Mouse (Mus musculus) layer of hippocampus, postnatal 25 days (tissue): ENCODE measurements around the gene Mief1. TPM values are rescaled to one million over a fixed set of nuclear protein-coding genes. Genes with fewer than 3 reads are reported as not detected.
A peak's percentile ranks its signal among the peaks of the same experiment; 100 is the strongest.

Experiments used
- DNase-seq, 2 experiments: peaks; one replicate each; pipeline ENCODE4 v3.0.0; 2022; ENCODE audit warnings: mixed read lengths in 2 of 2, low spot score in 1 of 2; ENCODE audit errors: extremely low spot score in 1 of 2
- total RNA-seq, 2 experiments: library from RNA; stranded (reverse); gene quantifications; 2 replicates each; pipeline ENCODE4 v1.2.3; 2021

Mief1 gene
- total RNA-seq, 2 experiments from 2014 or later: 31.8 to 33.0 TPM

DNA sequence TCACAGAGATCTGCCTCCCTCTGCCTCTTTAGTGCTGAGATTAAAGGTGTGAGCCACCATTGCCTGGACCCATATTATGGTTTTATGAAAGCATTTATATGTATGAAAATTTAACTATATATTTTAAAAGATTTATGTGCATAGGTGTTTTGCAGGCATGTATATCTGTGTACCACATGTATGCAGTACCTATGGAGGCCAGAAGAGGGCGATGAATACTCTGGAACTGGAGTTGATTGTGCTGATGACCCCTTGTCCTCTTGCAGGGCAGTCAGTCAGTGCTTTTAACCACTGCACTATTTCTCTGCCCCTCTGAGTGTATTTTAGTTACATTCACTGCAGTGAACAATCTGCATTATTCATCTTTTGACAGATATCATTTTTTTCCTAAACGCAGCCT, 8.0 kb upstream of the Mief1 start:
- DNase-seq: peak in 1 of 2 experiments; percentile 59

GRCm38 (mm10) chr15:80228071-80228800, 5.6 kb upstream of the Mief1 start:
- no peak for DNase-seq

DNA sequence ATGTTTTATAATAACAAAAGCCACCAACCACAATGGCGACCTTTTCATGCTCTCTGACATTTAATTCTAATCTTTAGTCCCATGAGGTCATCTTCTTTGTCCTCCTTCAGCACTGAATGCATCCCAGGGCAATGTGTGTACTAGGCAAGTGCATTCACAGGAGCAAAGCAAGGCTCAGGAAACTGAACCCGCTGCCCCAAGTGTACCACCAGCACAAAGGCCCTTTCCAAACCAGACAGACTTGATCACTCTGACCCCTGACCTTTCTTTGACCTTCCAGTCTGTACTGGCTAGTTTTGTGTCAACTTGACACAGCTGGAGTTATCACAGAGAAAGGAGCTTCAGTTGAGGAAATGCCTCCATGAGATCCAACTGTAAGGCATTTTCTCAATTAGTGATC, 1.5 kb upstream of the Mief1 start:
- DNase-seq: no peak

GRCm38 (mm10) chr15:80233053-80233452, 765 bp upstream of the Mief1 start:
- no peak for DNase-seq

DNA sequence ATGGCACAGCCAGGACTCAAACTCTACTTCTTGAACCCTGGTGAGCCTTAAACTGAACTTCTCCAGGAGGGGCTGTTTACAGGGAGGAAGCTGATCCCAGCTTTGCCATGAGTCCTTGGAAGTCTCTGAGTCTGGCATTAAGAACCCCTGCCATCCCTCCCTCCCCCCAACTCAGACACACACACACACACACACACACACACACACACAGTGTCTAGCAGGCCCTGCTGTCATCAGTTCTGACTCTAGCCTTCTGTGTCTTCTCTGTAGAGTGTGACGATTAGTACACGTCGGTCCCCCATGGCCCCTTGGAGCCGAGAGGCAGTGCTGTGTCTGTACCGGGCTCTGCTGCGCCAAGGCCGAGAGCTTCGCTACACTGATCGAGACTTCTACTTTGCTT, 1.7 kb downstream of the Mief1 start, which contains the start of gene AC140267.1:
AC140267.1 (plus strand) TSS at position 301 of the 400 bp plus-strand sequence.
- DNase-seq: no peak

DNA sequence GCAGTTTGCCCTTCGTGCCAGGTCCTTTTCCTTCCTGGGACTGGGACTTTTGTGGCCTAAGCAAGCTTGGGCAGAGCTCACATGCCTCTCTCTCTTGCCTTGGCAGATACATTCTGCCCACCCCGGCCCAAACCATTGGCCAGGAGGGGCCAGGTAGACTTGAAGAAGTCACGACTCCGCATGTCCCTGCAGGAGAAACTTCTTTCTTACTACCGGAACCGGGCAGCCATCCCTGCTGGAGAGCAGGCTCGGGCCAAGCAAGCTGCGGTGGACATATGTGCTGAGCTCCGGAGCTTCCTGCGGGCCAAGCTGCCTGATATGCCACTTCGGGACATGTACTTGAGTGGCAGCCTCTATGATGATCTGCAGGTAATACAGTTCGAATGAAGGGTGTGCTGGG, 14.3 kb downstream of the Mief1 start:
- no peak for DNase-seq

DNA sequence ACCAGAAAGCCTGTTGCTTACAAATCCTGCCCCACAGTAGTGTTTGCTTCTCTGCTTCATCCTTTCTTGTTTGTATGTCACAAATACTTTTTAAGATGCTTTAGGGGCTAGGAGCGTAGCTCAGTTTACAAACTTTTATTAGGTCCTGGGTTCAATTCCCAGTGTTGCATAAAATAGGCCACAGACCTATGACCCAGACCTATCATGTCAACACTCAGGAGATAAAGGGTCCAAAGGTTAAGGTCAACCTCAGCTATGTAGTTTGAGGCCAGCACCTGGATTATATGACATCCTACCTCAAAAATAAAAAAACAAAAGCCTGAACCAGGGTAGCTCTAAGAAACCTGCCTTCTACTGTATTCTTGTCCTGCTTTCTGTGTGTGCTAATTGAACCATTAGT, 14.8 kb downstream of the Mief1 start:
- no peak for DNase-seq

- DNase-seq: no peak
Measured at GRCm38 (mm10) chr15:80249672-80250071, 15.9 kb downstream of the Mief1 start.

DNA sequence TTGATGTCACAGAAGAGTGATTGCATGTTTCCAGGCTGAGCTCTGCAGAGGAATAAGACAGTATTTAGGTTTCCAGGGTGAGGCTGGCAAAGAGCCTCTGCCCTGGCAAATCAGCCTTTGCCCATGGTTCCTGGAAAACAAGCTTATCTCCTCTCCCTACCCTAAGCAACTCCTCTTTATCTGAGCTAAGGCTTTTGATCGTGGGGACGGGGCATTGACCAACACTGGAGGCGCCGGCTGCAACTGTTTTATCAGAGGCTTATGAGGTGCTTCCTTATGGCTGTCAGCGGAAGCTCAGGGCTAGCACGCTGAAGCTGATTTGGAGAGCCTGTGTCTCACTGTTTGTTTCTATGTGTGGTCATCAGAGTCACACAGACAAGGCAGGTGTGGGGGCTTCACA, 16.8 kb downstream of the Mief1 start:
- no peak for DNase-seq

GRCm38 (mm10) chr15:80253530-80253929, 19.7 kb downstream of the Mief1 start:
- DNase-seq: no peak

- DNase-seq: no peak
Measured at GRCm38 (mm10) chr15:80254207-80254606, 20.4 kb downstream of the Mief1 start.

- DNase-seq: peak; percentile 90 to 99
Measured at GRCm38 (mm10) chr15:80254847-80255645, 21.2 kb downstream of the Mief1 start, which contains the start of gene Atf4. Atf4 (plus strand) TSS chr15:80255184.

DNA sequence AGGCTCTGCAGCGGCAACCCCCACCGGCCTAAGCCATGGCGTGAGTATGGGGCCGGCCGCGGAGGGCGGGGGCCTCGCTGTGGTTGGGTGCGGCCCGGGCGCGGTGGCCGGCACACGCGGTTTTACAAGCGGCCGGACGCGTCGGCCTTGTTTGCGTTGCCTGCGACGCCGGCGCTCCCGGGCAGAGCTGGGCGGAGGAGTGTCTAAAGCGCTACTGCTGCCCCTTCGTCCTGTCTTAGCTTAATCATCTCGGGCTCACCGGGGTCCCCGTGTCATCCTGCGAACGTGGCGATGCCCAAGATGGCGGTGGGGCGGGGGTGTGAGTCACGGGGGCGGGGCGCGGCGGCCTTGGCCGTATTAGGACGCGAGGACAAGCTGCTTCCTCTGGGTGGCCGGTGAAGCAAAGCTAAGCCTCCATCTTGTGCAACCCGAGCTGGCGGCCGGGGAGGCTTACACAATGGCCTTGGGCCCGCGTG, 21.9 kb downstream of the Mief1 start:
- DNase-seq: peak in 1 of 2 experiments; percentile 55

GRCm38 (mm10) chr15:80256242-80256641, 22.4 kb downstream of the Mief1 start:
- DNase-seq: no peak

DNA sequence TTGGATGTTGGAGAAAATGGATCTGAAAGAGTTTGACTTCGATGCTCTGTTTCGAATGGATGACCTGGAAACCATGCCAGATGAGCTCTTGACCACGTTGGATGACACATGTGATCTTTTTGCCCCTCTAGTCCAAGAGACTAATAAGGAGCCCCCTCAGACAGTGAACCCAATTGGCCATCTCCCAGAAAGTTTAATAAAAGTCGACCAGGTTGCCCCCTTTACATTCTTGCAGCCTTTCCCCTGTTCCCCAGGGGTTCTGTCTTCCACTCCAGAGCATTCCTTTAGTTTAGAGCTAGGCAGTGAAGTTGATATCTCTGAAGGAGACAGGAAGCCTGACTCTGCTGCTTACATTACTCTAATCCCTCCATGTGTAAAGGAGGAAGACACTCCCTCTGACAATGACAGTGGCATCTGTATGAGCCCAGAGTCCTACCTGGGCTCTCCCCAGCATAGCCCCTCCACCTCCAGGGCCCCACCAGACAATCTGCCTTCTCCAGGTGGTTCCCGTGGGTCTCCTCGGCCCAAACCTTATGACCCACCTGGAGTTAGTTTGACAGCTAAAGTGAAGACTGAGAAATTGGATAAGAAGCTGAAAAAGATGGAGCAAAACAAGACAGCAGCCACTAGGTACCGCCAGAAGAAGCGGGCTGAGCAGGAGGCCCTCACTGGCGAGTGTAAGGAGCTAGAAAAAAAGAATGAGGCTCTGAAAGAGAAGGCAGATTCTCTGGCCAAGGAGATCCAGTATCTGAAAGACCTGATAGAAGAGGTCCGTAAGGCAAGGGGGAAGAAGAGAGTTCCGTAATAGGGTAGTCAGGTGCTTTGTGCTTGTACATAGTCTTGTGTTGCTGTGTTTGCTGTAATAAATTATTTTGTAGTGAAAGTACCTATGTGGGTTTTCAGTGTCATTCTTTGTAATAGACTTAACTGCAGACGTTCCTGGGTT, 23.1 kb downstream of the Mief1 start:
- no peak for DNase-seq

GRCm38 (mm10) chr15:80257602-80258239, 23.9 kb downstream of the Mief1 start:
- no peak for DNase-seq

DNA sequence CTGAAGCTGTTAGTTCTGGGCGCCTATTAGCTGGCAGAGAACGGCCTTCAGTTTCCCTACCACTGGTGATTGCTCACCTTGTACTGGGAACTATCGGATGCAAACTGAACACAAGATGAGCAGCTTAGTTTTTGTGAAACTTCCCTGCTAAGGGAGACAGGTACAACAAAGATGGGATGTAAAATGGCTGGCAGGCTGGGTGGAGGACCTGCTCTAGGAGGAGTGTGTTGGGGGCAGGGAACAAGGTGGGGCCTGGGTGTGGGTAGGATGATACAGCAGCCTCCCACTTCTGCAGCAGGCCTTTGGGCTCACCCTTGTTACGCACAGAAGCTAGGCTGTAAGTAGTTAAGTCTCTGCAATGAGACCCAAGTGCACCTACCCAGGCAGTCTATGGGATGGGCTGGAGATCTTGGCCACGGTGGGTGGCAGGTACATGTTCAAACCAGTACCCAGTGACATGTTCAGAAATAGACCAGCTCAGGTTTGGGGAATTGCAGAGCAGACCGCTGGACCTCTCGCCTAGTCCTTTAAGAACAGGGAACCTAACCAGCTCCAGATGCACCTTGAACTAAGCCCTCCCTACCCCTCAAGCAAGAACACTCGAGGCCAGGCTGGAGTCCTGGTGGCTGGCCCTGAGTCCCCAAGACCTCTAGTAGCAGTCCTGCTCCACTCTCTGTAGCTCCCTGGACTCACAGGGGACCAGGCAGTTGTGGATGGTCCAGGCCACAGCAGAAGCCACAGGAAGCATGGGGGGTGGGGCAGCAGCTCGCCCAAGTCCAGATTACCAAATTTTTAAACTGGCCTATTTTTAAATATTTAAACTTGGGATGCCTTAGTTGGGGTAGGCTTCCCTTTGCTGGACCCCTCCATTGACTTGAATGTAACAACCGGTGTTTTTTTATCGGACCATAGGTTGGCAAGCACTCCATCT, 24.7 kb downstream of the Mief1 start:
- DNase-seq: no peak

GRCm38 (mm10) chr15:80259406-80260045, 25.7 kb downstream of the Mief1 start:
- DNase-seq: no peak
